Mouse (Mus musculus): ENCODE results near the gene B3gnt6. TPM values are rescaled to one million over a fixed set of nuclear protein-coding genes. Genes with fewer than 3 reads are reported as not detected.
A peak's percentile ranks its signal among the peaks of the same experiment; 100 is the strongest.

The B3gnt6 gene
- total and polyA plus RNA-seq, 2 experiments from 2014 or later: 1.3 to 2.0 TPM

DNA sequence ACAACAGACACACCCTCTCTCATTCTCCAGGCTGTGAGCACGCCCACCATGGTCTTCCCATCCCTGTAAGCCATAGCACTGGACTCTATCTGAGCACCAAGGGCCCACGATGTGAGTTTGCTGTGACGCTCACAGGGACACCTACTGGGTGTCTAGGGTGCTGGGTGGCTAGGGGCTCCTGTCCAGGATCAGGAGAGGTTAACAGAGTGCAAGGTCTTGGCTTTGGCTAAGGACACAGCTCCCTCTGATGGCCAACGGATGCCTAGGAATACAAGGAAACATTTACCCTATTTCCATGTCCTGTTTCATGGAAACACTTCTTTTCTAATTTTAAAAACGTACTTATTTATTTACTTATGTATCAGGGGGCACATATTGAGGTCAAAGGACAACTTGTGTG is 48.8 kb downstream of the B3gnt6 start:
- Histone ChIP-seq H3K27me3 (ENCODE audit: insufficient read depth, low read length) (no peaks in the 10 kb centered on the region), H3K4me1 (ENCODE audit: insufficient read depth, low read length) (no peaks in the 10 kb centered on the region), H3K9me3 (ENCODE audit: low read length) (no peaks in the 10 kb centered on the region), H3K4me2 (ENCODE audit: low read depth, low read length, poor library complexity, severe bottlenecking) (no peak overlapping the region), H3K36me3 (ENCODE audit: insufficient read depth, low read length) (0 out of 2 replicates have a peak, but pooled peaks cover 3% of the 10 kb centered on the region), H3K27ac (ENCODE audit: low read depth, low read length) (no peak overlapping the region), H3K4me3 (ENCODE audit: low read depth, low read length) (no peak overlapping the region), H3K9ac (replicated peaks; ENCODE audit: low read length, poor library complexity, severe bottlenecking) (no peak overlapping the region)
- ATAC-seq (ENCODE audit: low FRiP score) (no peak), DNase-seq (ENCODE audit: low spot score) (no peak)
- TF ChIP-seq CTCF (IDR thresholded peaks at IDR 0.05): peak; percentile 65
- 55% methylated on average over 5 of the region's 5 CpGs for whole genome bisulfite sequencing

- peaks cover 4% of the 10 kb centered on the region; the same call in 1 of the 2 replicates for H3K36me3 ChIP-seq (ENCODE audit: insufficient read depth, low read length)
- no peak overlapping the region for H3K4me2 ChIP-seq (ENCODE audit: low read depth, low read length, poor library complexity, severe bottlenecking)
- DNase-seq (ENCODE audit: low spot score): no peak
- no peaks in the 10 kb centered on the region for H3K4me1 ChIP-seq (ENCODE audit: insufficient read depth, low read length)
- no peaks in the 10 kb centered on the region for H3K9me3 ChIP-seq (ENCODE audit: low read length)
- 21% methylated on average over 3 of the region's 3 CpGs for WGBS
- no peak overlapping the region for H3K27ac ChIP-seq (ENCODE audit: low read depth, low read length)
- no peak overlapping the region for H3K9ac ChIP-seq (replicated peaks; ENCODE audit: low read length, poor library complexity, severe bottlenecking)
- TF ChIP-seq CTCF (IDR thresholded peaks at IDR 0.05): no peak
- ATAC-seq (ENCODE audit: low FRiP score): no peak
- H3K27me3 ChIP-seq (ENCODE audit: insufficient read depth, low read length): no peaks in the 10 kb centered on the region
- H3K4me3 ChIP-seq (ENCODE audit: low read depth, low read length): no peak overlapping the region
These were observed 49.5 kb downstream of the B3gnt6 start for GRCm38 (mm10) chr7:98149802-98150201.

GRCm38 (mm10) chr7:98148721-98149407 is 50.4 kb downstream of the B3gnt6 start:
- WGBS: 73% methylated on average over 10 of the region's 10 CpGs
- ATAC-seq (ENCODE audit: low FRiP score) (no peak), DNase-seq (ENCODE audit: low spot score) (no peak)
- no peaks in the 10 kb centered on the region for H3K4me1 ChIP-seq (ENCODE audit: insufficient read depth, low read length)
- H3K4me2 ChIP-seq (ENCODE audit: low read depth, low read length, poor library complexity, severe bottlenecking): no peak overlapping the region
- TF ChIP-seq CTCF (IDR thresholded peaks at IDR 0.05): no peak
- no peak overlapping the region for H3K4me3 ChIP-seq (ENCODE audit: low read depth, low read length)
- H3K27me3 ChIP-seq (ENCODE audit: insufficient read depth, low read length): no peaks in the 10 kb centered on the region
- peaks cover 9% of the 10 kb centered on the region; the same call in 1 of the 2 replicates for H3K36me3 ChIP-seq (ENCODE audit: insufficient read depth, low read length)
- no peak overlapping the region for H3K27ac ChIP-seq (ENCODE audit: low read depth, low read length)
- H3K9me3 ChIP-seq (ENCODE audit: low read length): no peaks in the 10 kb centered on the region
- H3K9ac ChIP-seq (replicated peaks; ENCODE audit: low read length, poor library complexity, severe bottlenecking): no peak overlapping the region

- DNase-seq (ENCODE audit: low spot score): no peak
- 47% methylated on average over 8 of the region's 8 CpGs for WGBS
- ATAC-seq (ENCODE audit: low FRiP score): no peak
- H3K9ac ChIP-seq (replicated peaks; ENCODE audit: low read length, poor library complexity, severe bottlenecking): no peak overlapping the region
- no peak overlapping the region for H3K27ac ChIP-seq (ENCODE audit: low read depth, low read length)
- TF ChIP-seq CTCF (IDR thresholded peaks at IDR 0.05): no peak
- H3K4me3 ChIP-seq (ENCODE audit: low read depth, low read length): no peak overlapping the region
- H3K9me3 ChIP-seq (ENCODE audit: low read length): no peaks in the 10 kb centered on the region
- peaks cover 6% of the 10 kb centered on the region; the same call in 1 of the 2 replicates for H3K36me3 ChIP-seq (ENCODE audit: insufficient read depth, low read length)
- no peak overlapping the region for H3K4me2 ChIP-seq (ENCODE audit: low read depth, low read length, poor library complexity, severe bottlenecking)
- H3K27me3 ChIP-seq (ENCODE audit: insufficient read depth, low read length): no peaks in the 10 kb centered on the region
- no peaks in the 10 kb centered on the region for H3K4me1 ChIP-seq (ENCODE audit: insufficient read depth, low read length)
These were observed 51.5 kb downstream of the B3gnt6 start for GRCm38 (mm10) chr7:98147766-98148165.

- Histone ChIP-seq H3K4me1 (ENCODE audit: insufficient read depth, low read length) (no peaks in the 10 kb centered on the region), H3K9me3 (ENCODE audit: low read length) (no peaks in the 10 kb centered on the region), H3K4me2 (ENCODE audit: low read depth, low read length, poor library complexity, severe bottlenecking) (no peak overlapping the region), H3K36me3 (ENCODE audit: insufficient read depth, low read length) (peaks cover 6% of the 10 kb centered on the region; the same call in 1 of the 2 replicates), H3K9ac (replicated peaks; ENCODE audit: low read length, poor library complexity, severe bottlenecking) (no peak overlapping the region), H3K27ac (ENCODE audit: low read depth, low read length) (no peak overlapping the region), H3K27me3 (ENCODE audit: insufficient read depth, low read length) (no peaks in the 10 kb centered on the region), H3K4me3 (ENCODE audit: low read depth, low read length) (no peak overlapping the region)
- ATAC-seq (ENCODE audit: low FRiP score) (no peak), DNase-seq (ENCODE audit: low spot score) (no peak)
- WGBS: 84% methylated on average over 8 of the region's 8 CpGs
- no peak for TF ChIP-seq CTCF (IDR thresholded peaks at IDR 0.05)
These were observed 52.8 kb downstream of the B3gnt6 start for GRCm38 (mm10) chr7:98146447-98146845.

GRCm38 (mm10) chr7:98145842-98146446 is 53.3 kb downstream of the B3gnt6 start:
- Histone ChIP-seq H3K9me3 (ENCODE audit: low read length) (no peaks in the 10 kb centered on the region), H3K36me3 (ENCODE audit: insufficient read depth, low read length) (peaks cover 6% of the 10 kb centered on the region; the same call in 1 of the 2 replicates), H3K4me1 (ENCODE audit: insufficient read depth, low read length) (no peaks in the 10 kb centered on the region), H3K27ac (ENCODE audit: low read depth, low read length) (no peak overlapping the region), H3K27me3 (ENCODE audit: insufficient read depth, low read length) (no peaks in the 10 kb centered on the region), H3K9ac (replicated peaks; ENCODE audit: low read length, poor library complexity, severe bottlenecking) (no peak overlapping the region), H3K4me3 (ENCODE audit: low read depth, low read length) (no peak overlapping the region), H3K4me2 (ENCODE audit: low read depth, low read length, poor library complexity, severe bottlenecking) (no peak overlapping the region)
- ATAC-seq (ENCODE audit: low FRiP score) (no peak), DNase-seq (ENCODE audit: low spot score) (no peak)
- TF ChIP-seq CTCF (IDR thresholded peaks at IDR 0.05): no peak
- 79% methylated on average over 11 of the region's 12 CpGs for WGBS

Data from midbrain, postnatal 0 days (tissue).